In the genomic region with DNA sequence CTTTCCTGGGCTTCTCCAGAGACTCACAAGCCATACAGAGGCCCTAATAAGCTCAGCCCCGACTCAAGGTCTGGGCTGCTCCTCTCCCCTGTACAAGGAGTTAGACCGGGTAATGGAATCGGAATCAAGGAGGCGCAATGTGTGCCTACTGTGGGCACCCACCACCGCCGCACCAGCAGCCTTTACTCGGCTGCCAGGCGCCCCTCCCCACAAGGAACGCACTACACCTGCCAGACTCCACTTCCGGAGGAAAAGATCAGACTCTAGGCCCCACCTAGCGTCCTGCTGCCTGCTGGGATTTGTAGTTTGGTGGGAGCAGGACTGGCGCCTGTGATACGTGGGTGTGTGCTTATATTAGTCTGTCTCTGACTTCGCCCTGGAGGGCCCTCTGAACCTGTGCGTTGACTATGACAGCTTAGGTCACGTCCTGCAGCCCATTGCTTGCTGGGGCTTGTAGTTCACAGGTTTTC, we compare ENCODE assay signal across 8 mouse cellular contexts. TPM values are rescaled to one million over a fixed set of nuclear protein-coding genes. Genes with fewer than 3 reads are reported as not detected.
DNase-seq lines count a peak whose midpoint lies in the region; ATAC-seq and TF ChIP-seq lines count a peak whose summit lies in the region.

No protein-coding gene starts in this region.

- WGBS in forebrain, embryonic 14.5 days, result under 1% methylated on average over 16 of the region's 16 CpGs
- WGBS in lung, adult 2 months, result 2% methylated on average over 16 of the region's 16 CpGs

- H3K27ac ChIP-seq in forebrain, embryonic 14.5 days (ENCODE audit: low read depth, low read length), result no peak overlapping the region

- peak overlapping the region; percentile 55 for H3K4me2 ChIP-seq in forebrain, embryonic 14.5 days (ENCODE audit: low read length)

- ATAC-seq in forebrain, embryonic 14.5 days, result peak; percentile 94
- ATAC-seq in neutrophil, adult 5-6 weeks (ENCODE audit: extremely low read depth, insufficient number of reproducible peaks, low FRiP score, poor library complexity, severe bottlenecking), result peak; percentile 88

- peak; percentile 96 for DNase-seq in ES-CJ7 (ENCODE audit: low read depth, low spot score)
- DNase-seq in cerebellum, adult 11 months, result peak; percentile 89
- DNase-seq in forebrain, embryonic 14.5 days (ENCODE audit: low spot score), result peak; percentile 94
- DNase-seq in heart, postnatal 25 days (ENCODE audit: low spot score), result peak; percentile 82
- DNase-seq in layer of hippocampus, adult 18-20 months (ENCODE audit: low spot score in 2 of 2), result peak; percentile 89 to 95
- peak; percentile 86 for DNase-seq in lung, adult 2 months
- DNase-seq in thymus, adult 18-20 months, result peak; percentile 78 to 89

- H3K4me3 ChIP-seq in forebrain, embryonic 14.5 days (ENCODE audit: low read depth, low read length), result peak overlapping the region; percentile 43
- peak overlapping the region; percentile 59 for H3K4me3 ChIP-seq in lung, adult 2 months (replicated peaks; ENCODE audit: extremely low read depth, low read depth, low read length)

- no peak for TF ChIP-seq CTCF in lung, adult 2 months (IDR thresholded peaks at IDR 0.05; ENCODE audit: insufficient read depth, low read length)

- no peaks in the 10 kb centered on the region for H3K27me3 ChIP-seq in forebrain, embryonic 14.5 days (replicated peaks; ENCODE audit: control insufficient read depth, insufficient read depth, low read length)

- no peaks in the 10 kb centered on the region for H3K9me3 ChIP-seq in forebrain, embryonic 14.5 days (replicated peaks; ENCODE audit: control insufficient read depth, low read length)

- TF ChIP-seq POLR2A in lung, adult 2 months (IDR thresholded peaks at IDR 0.05; ENCODE audit: borderline replicate concordance, extremely low read depth, low read depth, low read length), result peak; percentile 83; the same call in 1 of the 2 replicates

- H3K9ac ChIP-seq in forebrain, embryonic 14.5 days (ENCODE audit: low read length), result peak overlapping the region; percentile 72

- H3K4me1 ChIP-seq in forebrain, embryonic 14.5 days (ENCODE audit: control insufficient read depth, insufficient read depth, low read length), result peaks cover 6% of the 10 kb centered on the region; the same call in 1 of the 2 replicates
- no peaks in the 10 kb centered on the region for H3K4me1 ChIP-seq in lung, adult 2 months (ENCODE audit: control insufficient read depth, insufficient read depth, low read length)

- intact Hi-C loops in heart, postnatal 25 days (cut with DNase I), result no loop called here

- H3K36me3 ChIP-seq in forebrain, embryonic 14.5 days (ENCODE audit: control insufficient read depth, insufficient read depth, low read length), result no peaks in the 10 kb centered on the region

RNA-seq across cellular contexts. Expression of gene Capg, which starts 5.6 kb away (rescaled TPM):
- polyA plus RNA-seq in forebrain, embryonic 14.5 days (2014; fragmentation: Nextera tagmentation; extraction: Ambion mirVana), result 6.0 and 6.3 TPM in 2 replicates
- total RNA-seq in heart, postnatal 25 days (2021), result 1 to 10 TPM; 6.5 to 8.7 TPM
- 1 to 10 TPM; 3.9 to 5.0 TPM for total RNA-seq in layer of hippocampus, adult 18-20 months (2021)
- 67.6 and 67.8 TPM in 2 replicates for polyA plus RNA-seq in lung, adult 2 months (2012; rRNA removed)
- total RNA-seq in neutrophil, adult 5-6 weeks (2017), result 145 and 178 TPM in 2 replicates

RNA-seq across cellular contexts. Expression of gene Sh2d6, which starts 17.1 kb away (rescaled TPM):
- 0.60 TPM in 1 of 2 replicates, not detected in the other for polyA plus RNA-seq in forebrain, embryonic 14.5 days (2014; fragmentation: Nextera tagmentation; extraction: Ambion mirVana)
- not detected for total RNA-seq in heart, postnatal 25 days (2021)
- under 1 TPM; 0.67 to 0.76 TPM for total RNA-seq in layer of hippocampus, adult 18-20 months (2021)
- 0.19 and 0.32 TPM in 2 replicates for polyA plus RNA-seq in lung, adult 2 months (2012; rRNA removed)
- total RNA-seq in neutrophil, adult 5-6 weeks (2017), result 1.3 TPM in 1 of 2 replicates, not detected in the other

RNA-seq across cellular contexts. Expression of gene Elmod3, which starts 59.6 kb away (rescaled TPM):
- polyA plus RNA-seq in forebrain, embryonic 14.5 days (2014; fragmentation: Nextera tagmentation; extraction: Ambion mirVana), result 19.2 and 20.1 TPM in 2 replicates
- total RNA-seq in heart, postnatal 25 days (2021), result 10 to 100 TPM; 11.3 to 19.8 TPM
- 10 to 100 TPM; 24.5 to 24.8 TPM for total RNA-seq in layer of hippocampus, adult 18-20 months (2021)
- 17.6 and 24.2 TPM in 2 replicates for polyA plus RNA-seq in lung, adult 2 months (2012; rRNA removed)
- 8.7 and 10.5 TPM in 2 replicates for total RNA-seq in neutrophil, adult 5-6 weeks (2017)

RNA-seq across cellular contexts. Expression of gene Retsat, which starts 59.7 kb away (rescaled TPM):
- 6.6 and 8.4 TPM in 2 replicates for polyA plus RNA-seq in forebrain, embryonic 14.5 days (2014; fragmentation: Nextera tagmentation; extraction: Ambion mirVana)
- total RNA-seq in heart, postnatal 25 days (2021), result 100 to 1,000 TPM; 155 to 157 TPM
- 10 to 100 TPM; 64.3 to 76.9 TPM for total RNA-seq in layer of hippocampus, adult 18-20 months (2021)
- 27.7 and 38.8 TPM in 2 replicates for polyA plus RNA-seq in lung, adult 2 months (2012; rRNA removed)
- 1.2 and 1.5 TPM in 2 replicates for total RNA-seq in neutrophil, adult 5-6 weeks (2017)

Comparison
In these comparisons a context has a peak if more than half of its experiments do, and no peak if none do; other contexts are left out.
1. RNA of gene Capg, which starts 5.6 kb away (total RNA-seq): 145 to 178 TPM in neutrophil, adult 5-6 weeks; 6.5 to 8.7 TPM in heart, postnatal 25 days and 3.9 to 5.0 TPM in layer of hippocampus, adult 18-20 months; every median in the first group is over 10 times any median in the second.
2. Peak in every context shown above with its lines, with median percentiles within 50 percentile points of each other: DNase-seq.